Mouse (Mus musculus): ENCODE measurements around the gene Tmc4.
"Not testable (repeated sequence)": the region's sequence is repeated elsewhere in the genome, so short reads cannot be mapped to it uniquely, and the experiment has no call there.

The Tmc4 gene

DNA sequence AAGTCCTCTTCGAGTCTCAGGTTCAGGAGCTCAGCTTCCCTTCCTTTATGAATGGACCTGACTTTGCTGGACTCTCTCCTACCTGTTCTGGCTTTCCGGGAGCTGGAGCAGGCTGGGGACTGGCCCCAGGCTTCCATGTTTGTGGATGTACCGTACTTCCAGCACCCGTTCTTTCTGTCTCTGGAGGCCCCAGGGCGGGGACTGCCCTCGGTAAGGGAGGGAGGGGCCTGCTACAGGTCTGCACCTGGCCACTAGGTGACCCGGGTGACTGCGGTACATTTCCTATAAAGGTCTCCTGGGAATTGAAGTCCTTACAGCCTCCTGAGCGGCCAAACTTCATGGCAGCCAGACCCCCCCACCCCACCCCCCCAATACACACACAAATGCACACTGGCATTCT is at the start of gene Tmc4:
Tmc4 (minus strand) TSS at position 212 of the 400 bp plus-strand sequence.
- DNase-seq = no peak

DNA sequence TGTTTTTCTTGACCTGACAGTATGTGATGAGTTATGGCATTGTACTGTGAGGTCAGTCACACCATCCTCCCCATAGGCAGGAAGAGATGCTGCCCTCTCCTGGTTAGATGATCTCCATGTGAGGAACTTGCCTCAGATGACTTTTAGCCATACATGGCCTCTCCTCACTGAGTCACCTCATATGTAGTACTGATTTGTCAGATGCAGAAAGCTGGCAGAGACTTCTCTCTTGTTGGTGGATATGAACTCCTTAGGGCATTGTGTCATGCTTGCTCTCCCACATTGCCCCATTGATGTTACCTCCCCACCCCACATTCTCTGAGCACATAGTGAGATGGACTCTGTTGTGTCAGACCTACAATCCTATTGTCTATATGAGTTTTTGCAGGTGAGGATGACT is 48.1 kb upstream of the Tmc4 start:
- not testable (repeated sequence) for DNase-seq

- DNase-seq = not testable (repeated sequence)
These were observed 42.9 kb upstream of the Tmc4 start, which contains the start of gene Pirb for GRCm38 (mm10) chr7:3720268-3720667. Gene Pirb, minus strand, starts transcription at chr7:3720391.

DNA sequence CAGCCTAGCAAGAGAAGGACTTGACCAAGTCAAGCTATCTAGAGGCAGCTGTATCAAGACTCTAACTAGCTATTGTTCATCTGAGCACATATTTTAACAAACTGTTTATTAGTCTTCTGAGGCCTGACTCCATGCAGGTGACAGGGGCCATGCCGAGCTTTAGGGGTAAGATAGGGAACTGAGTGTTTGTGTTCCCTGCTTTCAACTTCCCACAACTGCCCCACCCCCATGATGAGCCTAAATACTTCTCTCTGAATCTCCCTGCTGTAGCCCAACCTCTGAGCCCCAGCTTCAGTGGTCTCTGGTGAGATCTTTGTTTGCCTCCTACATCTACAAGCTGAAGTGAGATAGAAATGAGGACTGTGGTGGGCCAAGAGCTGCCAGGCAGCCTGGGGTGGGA is 37.9 kb upstream of the Tmc4 start:
- no peak for DNase-seq

DNA sequence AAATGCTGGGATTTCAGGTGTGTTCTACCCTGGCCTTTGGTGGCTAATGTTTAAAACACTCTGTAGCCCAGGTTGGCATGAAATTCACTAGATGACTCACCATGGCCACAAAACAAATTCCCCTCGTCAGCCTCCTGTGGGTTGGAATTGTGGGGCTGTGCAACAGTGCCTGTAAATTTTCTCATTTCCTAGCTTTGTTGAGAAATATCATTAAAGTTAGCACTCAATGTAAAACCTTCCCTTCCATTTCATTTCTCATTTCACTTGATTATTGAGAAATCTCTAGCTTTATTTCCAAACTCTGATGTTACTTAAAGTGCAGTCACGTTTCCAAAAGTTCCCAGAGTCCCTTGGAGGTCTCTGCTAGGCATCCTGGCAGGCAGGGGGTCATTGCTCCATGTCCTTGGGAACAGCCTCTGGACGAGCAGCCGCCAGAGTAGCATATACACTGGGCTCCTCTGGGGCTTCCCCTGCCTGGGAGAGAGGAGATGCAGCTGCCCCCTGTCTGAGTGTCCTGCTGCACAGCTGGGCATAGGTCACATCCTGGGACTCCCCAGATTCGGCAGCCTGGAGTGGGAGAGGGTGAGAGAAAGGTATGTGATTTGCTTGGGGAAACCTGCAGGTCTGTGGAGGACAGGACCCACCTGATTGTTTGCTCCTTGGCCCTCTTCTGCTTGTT is 35.0 kb upstream of the Tmc4 start:
- DNase-seq = no peak

GRCm38 (mm10) chr7:3709000-3709399 is 31.6 kb upstream of the Tmc4 start:
- no peak for DNase-seq

- DNase-seq = not testable (repeated sequence)
These were observed 31.2 kb upstream of the Tmc4 start for GRCm38 (mm10) chr7:3708447-3708980.

- no peak for DNase-seq
These were observed 30.4 kb upstream of the Tmc4 start for GRCm38 (mm10) chr7:3707568-3708413.

GRCm38 (mm10) chr7:3707027-3707426 is 29.7 kb upstream of the Tmc4 start:
- DNase-seq = no peak

DNA sequence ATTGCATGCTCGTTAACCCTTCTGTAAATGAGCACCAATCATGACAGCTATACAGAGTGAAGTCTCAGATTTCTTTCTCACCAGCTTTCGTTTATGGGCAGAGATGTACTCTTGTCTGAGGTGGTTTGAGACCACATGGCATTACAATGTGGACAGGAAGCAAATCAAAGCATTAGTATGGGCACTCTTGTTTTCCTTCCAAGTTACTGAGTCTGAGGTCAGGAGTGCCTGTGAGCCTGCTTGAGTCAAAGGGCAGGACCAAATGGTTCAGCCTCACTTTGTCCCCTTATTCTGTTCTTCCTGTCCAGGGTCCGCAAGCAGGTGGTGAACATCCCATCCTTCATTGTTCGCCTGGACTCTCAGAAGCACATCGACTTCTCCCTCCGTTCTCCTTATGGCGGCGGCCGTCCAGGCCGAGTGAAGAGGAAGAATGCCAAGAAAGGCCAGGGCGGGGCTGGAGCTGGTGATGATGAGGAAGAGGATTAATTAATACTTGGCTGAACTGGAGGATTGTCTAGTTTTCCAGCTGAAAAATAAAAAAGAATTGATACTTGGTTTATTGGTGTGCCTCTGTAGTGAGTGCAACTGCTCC is 29.1 kb upstream of the Tmc4 start:
- DNase-seq = no peak

- no peak for DNase-seq
These were observed 28.6 kb upstream of the Tmc4 start for GRCm38 (mm10) chr7:3705911-3706310.

DNA sequence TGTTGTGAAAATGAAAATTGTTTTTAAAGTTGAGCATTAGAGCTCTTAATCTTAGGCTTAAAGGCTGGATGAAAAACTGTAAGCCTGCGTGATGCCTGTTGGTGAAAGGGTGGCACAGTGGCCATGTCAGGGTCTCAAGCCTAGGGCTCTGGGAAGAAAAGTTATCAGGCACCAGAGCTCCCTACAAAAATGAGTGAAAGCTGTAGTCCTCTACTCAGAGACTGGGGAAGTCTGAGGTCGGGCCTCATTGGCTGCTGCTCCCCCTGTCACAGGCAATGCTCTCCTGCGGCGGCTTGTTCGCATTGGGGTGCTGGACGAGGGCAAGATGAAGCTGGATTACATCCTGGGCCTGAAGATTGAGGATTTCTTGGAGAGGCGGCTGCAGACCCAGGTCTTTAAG is 28.1 kb upstream of the Tmc4 start:
- not testable (repeated sequence) for DNase-seq

DNA sequence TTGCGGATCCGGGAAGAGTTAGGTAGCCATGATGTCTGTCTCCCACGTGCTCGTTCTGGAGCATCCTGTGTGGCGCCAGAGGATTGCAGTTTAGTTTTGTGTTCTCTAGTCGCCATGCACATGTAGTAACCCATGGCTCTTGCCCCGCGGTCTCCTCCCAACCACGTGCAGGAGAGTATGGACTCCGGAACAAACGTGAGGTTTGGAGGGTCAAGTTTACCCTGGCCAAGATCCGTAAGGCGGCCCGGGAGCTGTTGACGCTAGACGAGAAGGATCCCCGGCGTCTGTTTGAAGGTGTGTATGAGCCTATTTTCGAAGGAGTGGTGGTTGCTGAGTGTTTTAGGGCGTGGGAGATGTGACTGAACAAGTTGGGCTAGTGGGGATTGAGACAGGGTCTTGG is 27.1 kb upstream of the Tmc4 start:
- DNase-seq = no peak

- peak; percentile 96 for DNase-seq
These were observed 26.6 kb upstream of the Tmc4 start, which contains the start of gene Rps9 for GRCm38 (mm10) chr7:3703879-3704441. Gene Rps9, plus strand, starts transcription at chr7:3703993.

DNA sequence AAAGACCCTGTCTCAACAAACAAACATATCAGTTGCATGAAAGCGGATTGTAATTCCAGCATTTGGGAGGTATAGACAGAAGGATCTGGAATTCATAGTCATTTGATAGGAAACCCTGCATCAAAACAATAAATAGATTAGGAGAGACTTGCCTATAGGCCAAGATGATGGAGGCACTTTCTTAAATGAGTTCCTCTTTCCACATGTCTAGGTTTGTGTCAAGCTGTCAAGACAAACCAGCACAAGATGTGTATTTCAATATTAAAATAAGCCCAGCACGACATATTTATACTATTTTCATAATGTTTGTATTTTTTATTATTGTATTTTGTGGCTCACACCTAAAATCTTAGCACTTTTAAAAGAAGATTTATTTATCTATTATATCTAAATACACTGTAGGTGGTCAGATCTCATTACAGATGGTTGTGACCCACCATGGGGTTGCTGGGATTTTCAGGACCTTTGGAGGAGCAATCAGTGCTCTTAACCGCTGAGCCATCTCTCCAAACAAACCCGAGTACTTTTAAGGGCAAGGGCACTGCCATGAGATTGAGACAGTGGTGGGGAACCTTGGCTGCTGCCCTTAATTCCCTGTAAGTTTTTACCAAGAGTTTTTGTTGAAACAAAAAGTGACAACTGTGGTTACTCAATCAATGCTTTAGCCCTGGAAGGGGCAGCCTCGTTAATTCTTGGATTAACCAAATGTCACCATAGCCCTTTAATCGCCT is 26.0 kb upstream of the Tmc4 start:
- no peak for DNase-seq

GRCm38 (mm10) chr7:3698471-3698870 is 21.1 kb upstream of the Tmc4 start:
- DNase-seq = no peak

- DNase-seq = peak; percentile 43
These were observed 17.6 kb upstream of the Tmc4 start for GRCm38 (mm10) chr7:3694949-3695305.

DNA sequence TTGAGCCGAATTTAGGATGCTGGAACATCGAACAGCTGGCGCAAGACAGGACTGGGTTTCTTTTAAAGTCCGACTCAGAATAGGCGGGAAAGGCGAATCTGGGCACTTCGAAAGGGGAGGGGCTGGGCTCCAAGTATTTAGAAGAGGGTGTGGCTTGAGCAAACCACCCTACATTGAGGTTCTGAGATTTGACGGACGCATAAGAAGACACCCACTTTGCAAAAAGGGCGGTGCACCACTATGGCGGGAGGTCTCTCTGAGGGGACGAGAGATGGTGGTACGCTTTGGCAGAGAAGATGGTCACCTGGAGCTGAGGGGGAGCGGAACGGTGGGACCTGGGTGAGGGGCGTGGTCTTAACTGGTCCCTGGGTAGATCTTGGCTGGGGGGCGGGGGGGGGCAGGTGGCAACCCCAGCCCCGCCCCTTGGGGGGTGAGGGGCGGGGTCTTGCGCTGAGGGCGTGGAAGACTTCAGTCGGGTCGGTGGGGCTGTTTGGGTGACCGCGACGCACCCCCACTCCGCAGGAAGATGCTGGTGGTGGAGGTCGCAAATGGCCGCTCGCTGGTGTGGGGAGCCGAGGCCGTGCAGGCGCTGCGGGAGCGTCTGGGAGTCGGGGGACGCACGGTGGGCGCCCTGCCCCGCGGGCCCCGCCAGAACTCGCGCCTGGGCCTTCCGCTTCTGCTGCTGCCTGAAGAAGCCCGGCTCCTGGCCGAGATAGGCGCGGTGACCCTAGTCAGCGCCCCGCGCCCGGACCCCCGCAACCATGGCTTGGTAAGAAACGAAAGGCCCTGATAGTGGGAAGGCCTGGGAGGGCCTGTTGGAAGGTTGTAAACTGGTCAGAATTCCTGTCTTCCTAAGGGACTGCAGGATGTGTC is 17.0 kb upstream of the Tmc4 start:
- DNase-seq = peak; percentile 61

GRCm38 (mm10) chr7:3693809-3694075 is 16.4 kb upstream of the Tmc4 start:
- DNase-seq = no peak

GRCm38 (mm10) chr7:3692987-3693808 is 15.8 kb upstream of the Tmc4 start, which contains the start of gene Mboat7:
Gene Mboat7, minus strand, starts transcription at chr7:3693523.
- peak; percentile 94 for DNase-seq
